Mouse (Mus musculus) Patski (cell line): ENCODE measurements around the gene Pced1a. TPM values are rescaled to one million over a fixed set of nuclear protein-coding genes. Genes with fewer than 3 reads are reported as not detected.

Experiments used
- ATAC-seq: fragments of 100-300 bp; one replicate; pipeline ENCODE4 v1.8.0; 2021
- CTCF ChIA-PET: fragments of 350-600 bp; sonication (Branson Sonifier 250); formaldehyde crosslinking; loops from one replicate; lab custom pipeline; 2022; ENCODE audit warnings: inconsistent platforms; lab: Charles Lee
- POLR2A ChIA-PET: fragments of 350-600 bp; sonication (Branson Sonifier 250); formaldehyde crosslinking; loops from one replicate; lab custom pipeline; 2022; ENCODE audit warnings: antibody characterized with exemption, inconsistent platforms; lab: Charles Lee
- DNase-seq: peaks from one replicate; pipeline ENCODE4 v3.0.0-alpha.2; 2011; ENCODE audit warnings: low read depth, low spot score
- H3K27me3 ChIP-seq: fragments of 371-371 bp; one replicate; pipeline ENCODE4 v1.5.1; 2021
- CTCF ChIP-seq: fragments of 100-300 bp; IDR thresholded peaks from one replicate; pipeline ENCODE4 v1.5.1; 2021
- in situ Hi-C: fragments of 300-500 bp; cut with MboI; formaldehyde crosslinking; loops from 3 replicates; pipeline ENCODE4 v1.11.1; 2018; ENCODE audit warnings: low pct_unique_long_range_greater_than_20kb, mixed read lengths
- polyA plus RNA-seq: library from polyadenylated mRNA; unstranded; gene quantifications from one replicate; pipeline ENCODE4 v1.2.3, GENCODE M21; 2021

Pced1a gene
- polyA plus RNA-seq, 1 experiment from 2014 or later: 29.9 TPM

DNA sequence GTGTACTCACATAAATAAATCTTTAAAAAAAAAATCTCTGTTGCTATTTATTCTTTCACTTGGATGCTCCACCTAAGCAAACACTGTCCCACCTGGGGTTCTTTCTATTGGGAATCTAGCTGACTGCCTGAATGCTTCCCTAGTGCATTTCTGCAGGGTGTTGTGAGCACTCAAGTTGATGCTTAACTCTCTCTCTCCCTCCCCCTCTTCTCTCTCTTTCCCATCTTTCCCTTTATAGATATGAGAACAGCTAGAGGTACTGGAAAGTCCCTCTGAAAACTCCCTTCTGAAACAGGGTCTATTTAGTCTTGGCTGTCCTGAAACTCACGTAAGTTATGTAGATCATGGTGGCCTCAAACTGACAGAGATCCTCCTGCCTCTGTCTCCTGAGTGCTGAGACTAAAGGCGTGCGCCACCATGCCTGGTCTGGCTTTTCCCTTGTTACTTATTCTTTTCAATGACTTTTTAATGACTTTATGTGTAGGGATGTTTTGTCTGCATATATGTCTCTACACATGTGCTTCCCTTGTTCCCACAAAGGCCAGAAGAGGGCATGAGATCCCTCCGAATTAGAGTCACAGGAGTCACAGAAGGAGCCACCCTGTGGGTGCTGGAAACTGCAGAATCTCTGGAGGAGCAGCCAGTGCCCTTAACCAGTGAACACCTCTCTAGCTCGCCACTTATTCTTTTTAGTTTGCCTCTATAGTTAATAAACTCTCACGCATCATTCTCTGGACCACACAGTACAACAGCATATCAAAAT is 10.2 kb downstream of the Pced1a start:
- CTCF ChIA-PET: interaction anchor here (1.1 to 3.0 kb wide), 3 partner anchors 9 to 25 kb away, joined by 3 to 22 read pairs (median 16); partner anchors contain the start of genes Pced1a and Vps16
- DNase-seq (no peak), ATAC-seq (no peak)
- TF ChIP-seq CTCF: no peak
- POLR2A ChIA-PET: no interaction called here
- in situ Hi-C loops: no loop called here
- H3K27me3 ChIP-seq: no peaks in the 10 kb centered on the region

- POLR2A ChIA-PET: no interaction called here
- DNase-seq: no peak
- in situ Hi-C loops: no loop called here
- H3K27me3 ChIP-seq: no peaks in the 10 kb centered on the region
- CTCF ChIA-PET: interaction anchor here (0.8 to 3.0 kb wide), 12 partner anchors 8 to 130 kb away, joined by 3 to 22 read pairs (median 4); partner anchors contain the start of genes Pced1a and Vps16
- TF ChIP-seq CTCF: no peak
- no peak for ATAC-seq
These were observed 11.7 kb downstream of the Pced1a start for GRCm38 (mm10) chr2:130412775-130413174.

- DNase-seq (peak; percentile 25), ATAC-seq (peak; percentile 87)
- TF ChIP-seq CTCF: peak; percentile 96
- POLR2A ChIA-PET: interaction anchor here (0.6 kb wide), 1 partner anchor 87 kb away, joined by 4 read pairs; no protein-coding TSS in a partner anchor
- in situ Hi-C loops: no loop called here
- H3K27me3 ChIP-seq: no peaks in the 10 kb centered on the region
- CTCF ChIA-PET: interaction anchor here (0.6 to 3.0 kb wide), 16 partner anchors 9 to 130 kb away, joined by 3 to 22 read pairs (median 4); partner anchors contain the start of genes Pced1a and Vps16
These were observed 12.7 kb downstream of the Pced1a start for GRCm38 (mm10) chr2:130411558-130412495.

DNA sequence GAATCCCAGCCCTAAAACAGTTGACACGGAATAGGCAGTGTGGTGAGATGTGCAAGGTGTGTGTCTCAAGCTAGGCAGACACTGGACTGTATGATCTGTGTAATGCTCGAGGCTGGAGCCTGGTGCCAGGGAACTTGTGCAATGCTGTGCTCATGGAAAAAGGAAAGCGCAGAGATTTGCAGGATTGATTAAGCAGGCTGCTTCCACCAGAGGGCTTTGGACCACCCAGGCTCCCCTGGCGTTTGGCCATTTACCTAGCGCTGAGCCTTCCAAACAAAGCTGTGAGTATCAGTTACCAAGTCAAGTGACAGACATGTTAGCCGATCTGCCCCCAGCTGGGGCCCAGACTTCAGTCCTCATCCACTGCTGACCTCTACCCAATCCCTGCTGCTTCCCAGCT is 16.3 kb downstream of the Pced1a start:
- POLR2A ChIA-PET: no interaction called here
- no peak for ATAC-seq
- no peaks in the 10 kb centered on the region for H3K27me3 ChIP-seq
- CTCF ChIA-PET: interaction anchor here (1.2 to 1.8 kb wide), 4 partner anchors 8 to 117 kb away, joined by 5 to 6 read pairs (median 6); no protein-coding TSS in a partner anchor
- TF ChIP-seq CTCF: no peak
- in situ Hi-C loops: loop anchor here (5.0 kb wide), 1 partner anchor 116 kb away; no protein-coding TSS in a partner anchor
- no peak for DNase-seq

DNA sequence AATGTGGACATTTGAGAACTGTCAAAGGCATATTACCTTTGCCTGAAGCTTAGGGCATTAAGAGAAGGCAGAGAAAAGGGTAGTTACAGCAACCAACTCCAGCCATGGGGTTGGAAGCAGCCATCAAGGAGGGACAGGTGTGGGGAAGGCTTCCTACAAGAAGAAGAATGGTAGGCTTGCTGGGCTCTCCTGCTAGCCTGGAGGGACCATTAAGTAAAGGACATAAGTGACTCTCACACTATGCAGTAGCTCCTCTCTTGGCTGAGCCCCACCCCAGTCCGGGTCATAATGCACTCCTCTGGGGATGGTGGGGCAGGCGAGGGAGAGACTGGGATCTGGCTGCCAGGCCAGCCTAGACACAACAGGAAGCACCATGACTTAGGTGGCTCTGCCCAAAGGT is 18.3 kb downstream of the Pced1a start, which contains the start of gene Tmem239:
TSS of gene Tmem239 (plus strand) at position 301 of the 400 bp plus-strand sequence.
- ChIA-PET CTCF (interaction anchor here (1.4 kb wide), 1 partner anchor 18 kb away, joined by 6 read pairs; no protein-coding TSS in a partner anchor), POLR2A (no interaction called here)
- H3K27me3 ChIP-seq: no peaks in the 10 kb centered on the region
- no peak for TF ChIP-seq CTCF
- DNase-seq (no peak), ATAC-seq (no peak)
- in situ Hi-C loops: loop anchor here (5.0 kb wide), 1 partner anchor 114 kb away; no protein-coding TSS in a partner anchor

GRCm38 (mm10) chr2:130404939-130405338 is 19.6 kb downstream of the Pced1a start, which contains the start of the genes Gm28372 and 1700020A23Rik:
Gm28372 (plus strand) TSS chr2:130405239.
1700020A23Rik (plus strand) TSS chr2:130405259.
- ChIA-PET CTCF (interaction anchor here (1.4 kb wide), 1 partner anchor 16 kb away, joined by 6 read pairs; no protein-coding TSS in a partner anchor), POLR2A (no interaction called here)
- DNase-seq: no peak
- ATAC-seq: no peak
- no peak for TF ChIP-seq CTCF
- no peaks in the 10 kb centered on the region for H3K27me3 ChIP-seq
- in situ Hi-C loops: loop anchor here (5.0 kb wide), 1 partner anchor 113 kb away; no protein-coding TSS in a partner anchor

DNA sequence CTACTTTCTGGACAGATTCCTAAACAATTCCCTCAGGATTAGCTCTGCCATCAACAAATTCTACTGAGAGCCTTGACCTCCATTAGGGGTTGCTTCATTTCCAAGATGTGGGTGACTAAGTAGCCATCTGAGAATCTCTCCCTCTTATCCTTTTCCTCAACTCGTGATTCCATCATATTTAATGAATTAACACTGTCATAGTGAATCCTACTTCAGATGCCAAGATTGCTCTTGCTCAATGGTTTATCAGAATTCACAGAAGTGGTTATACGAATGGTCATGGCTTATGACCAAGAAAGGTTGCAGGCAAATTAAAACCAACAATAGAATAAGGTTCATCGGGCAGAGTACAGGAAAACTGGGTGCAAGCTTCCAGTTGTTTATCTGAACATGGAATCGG is 22.6 kb downstream of the Pced1a start:
- in situ Hi-C loops: no loop called here
- POLR2A ChIA-PET: no interaction called here
- CTCF ChIA-PET: interaction anchor here (1.0 to 1.3 kb wide), 3 partner anchors 12 to 14 kb away, joined by 3 to 4 read pairs (median 3); no protein-coding TSS in a partner anchor
- no peak for TF ChIP-seq CTCF
- no peak for DNase-seq
- no peaks in the 10 kb centered on the region for H3K27me3 ChIP-seq
- no peak for ATAC-seq

DNA sequence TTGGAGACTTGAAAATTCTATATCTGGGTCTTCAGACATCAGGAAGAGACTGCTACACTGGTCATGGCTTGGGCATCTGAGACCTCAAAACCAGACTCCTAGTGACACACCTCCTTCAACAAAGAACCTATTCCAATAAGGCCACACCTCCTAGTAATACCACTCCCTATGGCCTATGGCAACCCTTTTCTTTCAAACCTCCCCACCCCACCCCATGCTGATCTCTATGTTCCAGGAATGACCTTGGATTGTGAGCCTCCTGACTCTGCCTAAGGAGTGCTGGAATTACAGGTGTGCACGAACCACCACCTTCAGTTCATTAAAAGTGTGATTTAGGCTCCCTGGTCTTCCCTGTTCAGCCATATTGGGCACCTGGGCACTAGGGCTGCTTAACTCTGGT is 24.5 kb downstream of the Pced1a start:
- no peak for TF ChIP-seq CTCF
- POLR2A ChIA-PET: no interaction called here
- peaks cover 3% of the 10 kb centered on the region for H3K27me3 ChIP-seq
- in situ Hi-C loops: no loop called here
- ATAC-seq: no peak
- CTCF ChIA-PET: no interaction called here
- no peak for DNase-seq

- in situ Hi-C loops: no loop called here
- no peak for TF ChIP-seq CTCF
- DNase-seq (no peak), ATAC-seq (no peak)
- ChIA-PET CTCF (no interaction called here), POLR2A (no interaction called here)
- H3K27me3 ChIP-seq: peaks cover 3% of the 10 kb centered on the region
These were observed 26.4 kb downstream of the Pced1a start for GRCm38 (mm10) chr2:130398091-130398490.
